13 mouse cellular contexts compared by ENCODE assay signal in genomic region chr9:103860658-103861377, GRCm38 (mm10).
DNase-seq lines count a peak whose midpoint lies in the region; ATAC-seq and TF ChIP-seq lines count a peak whose summit lies in the region.
"Had no signal": no experiment of that assay in that cellular context is flagged by ENCODE, and none has a peak within 500 bp of the region (broad histone marks: within the 10 kb centered on the region; RNA-seq: fewer than 3 reads in every experiment).

No protein-coding gene starts in this region.

- intact Hi-C loops in heart, postnatal 25 days (cut with DNase I): no loop called here
- intact Hi-C loops in gastrocnemius, postnatal 36 days (cut with DNase I): no loop called here

- ATAC-seq in limb, embryonic 14.5 days (ENCODE audit: low FRiP score, low read depth): no peak
- ATAC-seq in lung, embryonic 16.5 days (ENCODE audit: low read depth): peak; percentile 90
- ATAC-seq: midbrain, embryonic 16.5 days had no signal

- no peak overlapping the region for H3K4me2 ChIP-seq in limb, embryonic 14.5 days (replicated peaks; ENCODE audit: low read depth, low read length, severe bottlenecking)
- H3K4me2 ChIP-seq in lung, embryonic 16.5 days (ENCODE audit: low read depth, low read length): no peak overlapping the region
- H3K4me2 ChIP-seq: liver, embryonic 15.5 days; neural tube, embryonic 13.5 days had no signal

- 50% methylated on average over 12 of the region's 12 CpGs for WGBS in limb, embryonic 14.5 days
- WGBS in limb, embryonic 10.5 days: 74% methylated on average over 12 of the region's 12 CpGs
- 29% methylated on average over 12 of the region's 12 CpGs for WGBS in lung, embryonic 16.5 days

- no peaks in the 10 kb centered on the region for H3K36me3 ChIP-seq in limb, embryonic 14.5 days (ENCODE audit: control insufficient read depth, insufficient read depth, low read length)
- no peaks in the 10 kb centered on the region for H3K36me3 ChIP-seq in limb, embryonic 10.5 days
- no peaks in the 10 kb centered on the region for H3K36me3 ChIP-seq in lung, embryonic 16.5 days (ENCODE audit: control insufficient read depth, insufficient read depth, low read length)
- H3K36me3 ChIP-seq: liver, embryonic 15.5 days; neural tube, embryonic 13.5 days had no signal

- no peaks in the 10 kb centered on the region for H3K27me3 ChIP-seq in limb, embryonic 14.5 days (ENCODE audit: control insufficient read depth, insufficient read depth, low read length)
- no peaks in the 10 kb centered on the region for H3K27me3 ChIP-seq in limb, embryonic 10.5 days (ENCODE audit: low read depth, poor library complexity, severe bottlenecking)
- no peaks in the 10 kb centered on the region for H3K27me3 ChIP-seq in lung, embryonic 16.5 days (ENCODE audit: control insufficient read depth, insufficient read depth, low read depth, low read length)
- H3K27me3 ChIP-seq: liver, embryonic 15.5 days; neural tube, embryonic 13.5 days had no signal

- H3K9ac ChIP-seq in limb, embryonic 14.5 days (ENCODE audit: low read depth, low read length, severe bottlenecking): no peak overlapping the region
- H3K9ac ChIP-seq in lung, embryonic 16.5 days (ENCODE audit: low read length): no peak overlapping the region
- H3K9ac ChIP-seq: liver, embryonic 15.5 days; neural tube, embryonic 13.5 days had no signal

- no peaks in the 10 kb centered on the region for H3K9me3 ChIP-seq in limb, embryonic 14.5 days (ENCODE audit: control insufficient read depth, low read length)
- no peaks in the 10 kb centered on the region for H3K9me3 ChIP-seq in limb, embryonic 10.5 days (replicated peaks)
- H3K9me3 ChIP-seq in lung, embryonic 16.5 days (ENCODE audit: control insufficient read depth, low read length): no peaks in the 10 kb centered on the region
- H3K9me3 ChIP-seq: neural tube, embryonic 13.5 days had no signal

- H3K27ac ChIP-seq in limb, embryonic 14.5 days (replicated peaks; ENCODE audit: low read depth, low read length): no peak overlapping the region
- no peak overlapping the region for H3K27ac ChIP-seq in limb, embryonic 10.5 days
- peak overlapping the region; percentile 93 for H3K27ac ChIP-seq in lung, embryonic 16.5 days (ENCODE audit: low read length)
- H3K27ac ChIP-seq: liver, embryonic 15.5 days; neural tube, embryonic 13.5 days had no signal

- peak; percentile 79 for DNase-seq in heart, adult 11 months
- DNase-seq in heart, postnatal 25 days (ENCODE audit: low spot score): no peak
- DNase-seq in limb, embryonic 14.5 days (ENCODE audit: low spot score): peak; percentile 31
- DNase-seq in limb, embryonic 10.5 days (ENCODE audit: low spot score): no peak
- DNase-seq in adrenal gland, postnatal 36 days: no peak
- no peak for DNase-seq in gastrocnemius, postnatal 36 days
- no peak for DNase-seq in adipocyte (ENCODE audit: low spot score)
- DNase-seq: adrenal gland, adult 8-10 months; right cerebral cortex, adult 18-20 months had no signal

- H3K4me1 ChIP-seq in limb, embryonic 14.5 days (ENCODE audit: control insufficient read depth, insufficient read depth, low read length): no peaks in the 10 kb centered on the region
- H3K4me1 ChIP-seq in limb, embryonic 10.5 days: no peaks in the 10 kb centered on the region
- peaks cover 5% of the 10 kb centered on the region for H3K4me1 ChIP-seq in lung, embryonic 16.5 days (replicated peaks; ENCODE audit: control insufficient read depth, insufficient read depth, low read length)
- H3K4me1 ChIP-seq: liver, embryonic 15.5 days; neural tube, embryonic 13.5 days had no signal

- TF ChIP-seq POLR2A in limb, embryonic 14.5 days (IDR thresholded peaks at IDR 0.05; ENCODE audit: borderline replicate concordance, extremely low read depth, insufficient read depth, insufficient read length): no peak

- H3K4me3 ChIP-seq in limb, embryonic 14.5 days (replicated peaks; ENCODE audit: low read length): no peak overlapping the region
- no peak overlapping the region for H3K4me3 ChIP-seq in limb, embryonic 10.5 days
- 0 out of 2 replicates have a peak overlapping the region, but pooled peaks have one; percentile 8 for H3K4me3 ChIP-seq in lung, embryonic 16.5 days (ENCODE audit: low read length)
- H3K4me3 ChIP-seq: liver, embryonic 15.5 days; neural tube, embryonic 13.5 days had no signal

Comparison
In these comparisons a context has a peak if more than half of its experiments do, and no peak if none do; other contexts are left out.
1. DNase-seq: peak in heart, adult 11 months (single experiment) and limb, embryonic 14.5 days (single experiment); none in heart, postnatal 25 days (single experiment), limb, embryonic 10.5 days (single experiment), adrenal gland, postnatal 36 days (0 of 2), gastrocnemius, postnatal 36 days (0 of 2) and adipocyte (single experiment).